Mouse (Mus musculus) brain, embryonic 14.5 days (tissue): ENCODE measurements around the gene Nceh1. TPM values are rescaled to one million over a fixed set of nuclear protein-coding genes. Genes with fewer than 3 reads are reported as not detected.

ENCODE experiments used
- DNase-seq: peaks from one replicate; pipeline ENCODE4 v3.0.0-alpha.2; 2011; ENCODE audit warnings: low read depth
- CTCF ChIP-seq: fragments of 200-500 bp; IDR thresholded peaks from 2 replicates; pipeline ENCODE4 v1.5.1; 2012; ENCODE audit warnings: inconsistent platforms, mild to moderate bottlenecking, moderate library complexity, borderline replicate concordance; ENCODE audit not compliant: insufficient read depth, insufficient read length; ENCODE audit errors: extremely low read depth
- POLR2A ChIP-seq: fragments of 200-500 bp; IDR thresholded peaks from 2 replicates; pipeline ENCODE4 v1.6.1; 2012; ENCODE audit warnings: mild to moderate bottlenecking, inconsistent platforms, borderline replicate concordance; ENCODE audit not compliant: poor library complexity, insufficient read depth, insufficient read length, severe bottlenecking; ENCODE audit errors: extremely low read depth
- polyA plus RNA-seq: library from polyadenylated mRNA; depleted of rRNA; stranded (reverse); fragments of >200 nt; gene quantifications from 2 replicates; pipeline ENCODE4 v1.2.3, GENCODE M21; 2012

The Nceh1 gene
- polyA plus RNA-seq, 1 experiment = 5.4 TPM

DNA sequence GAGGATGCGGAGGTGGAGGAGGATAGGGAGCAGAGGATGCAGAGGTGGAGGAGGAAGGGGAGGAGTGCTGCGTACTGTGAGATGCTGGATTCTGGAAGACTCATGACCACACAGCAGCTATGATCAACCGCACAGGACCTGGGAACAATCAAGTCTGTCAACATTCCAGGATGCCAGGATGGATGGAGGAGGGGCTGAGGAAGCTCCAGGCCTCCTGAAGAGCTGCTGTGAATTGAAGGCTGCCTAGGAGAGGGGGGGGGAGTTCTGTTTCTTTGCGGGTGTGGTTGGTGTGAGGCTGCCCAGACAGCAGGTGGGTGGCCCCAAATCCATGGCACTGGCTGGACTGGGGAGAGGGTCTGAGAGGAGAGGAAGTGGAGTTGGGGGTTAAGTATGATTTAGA, 23.9 kb upstream of the Nceh1 start:
- TF ChIP-seq POLR2A (no peak), CTCF (no peak)
- DNase-seq = no peak

- TF ChIP-seq POLR2A (no peak), CTCF (no peak)
- no peak for DNase-seq
Measured at GRCm38 (mm10) chr3:27161645-27162409, 20.9 kb upstream of the Nceh1 start.

DNA sequence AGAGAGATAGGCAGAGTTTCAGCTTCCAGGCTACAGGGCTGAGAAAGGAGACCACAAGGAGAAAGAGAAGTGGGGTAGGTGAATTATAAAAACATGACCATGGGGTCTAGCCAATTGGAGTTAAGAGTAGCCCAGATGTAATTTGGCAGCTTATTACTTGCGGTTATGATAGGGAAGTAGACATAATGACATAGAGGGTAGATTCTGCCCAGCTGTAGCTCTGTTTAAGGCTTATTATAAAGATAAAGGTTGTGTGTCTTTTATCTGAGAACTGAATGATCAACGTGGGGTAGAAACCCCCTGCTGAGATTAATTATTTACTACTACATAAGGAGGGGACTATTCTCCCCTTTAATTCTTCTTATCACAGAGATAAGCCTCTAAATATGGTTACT, 20.4 kb upstream of the Nceh1 start:
- no peak for TF ChIP-seq CTCF
- TF ChIP-seq POLR2A = no peak

DNA sequence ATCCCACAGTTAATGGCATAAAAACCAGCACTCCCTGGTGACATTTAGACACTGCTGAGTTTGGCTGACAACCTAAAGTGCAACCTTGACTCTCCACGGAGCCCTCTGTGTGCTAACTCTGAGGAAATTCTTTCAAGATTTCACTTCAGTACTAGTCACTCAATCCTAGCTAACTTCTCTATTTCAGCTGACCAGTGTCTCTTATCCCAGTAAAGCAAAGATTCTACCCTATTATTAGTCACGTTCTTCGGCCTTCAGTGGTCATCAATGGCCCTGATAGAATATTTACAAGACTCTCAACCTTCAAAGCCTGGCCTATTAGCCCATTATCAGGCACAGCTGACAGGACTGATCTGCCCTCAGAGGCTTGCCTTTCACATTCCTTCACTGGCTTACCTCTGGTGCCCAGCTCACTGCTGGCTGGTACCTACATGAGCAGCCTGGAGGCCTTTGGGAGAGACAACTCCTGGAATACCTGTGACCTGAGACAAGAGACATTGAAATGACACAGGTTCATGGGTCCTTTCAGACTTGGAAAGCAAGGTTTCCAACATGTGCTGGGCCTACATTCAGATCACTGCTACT, 17.2 kb upstream of the Nceh1 start:
- DNase-seq = no peak
- no peak for TF ChIP-seq POLR2A
- no peak for TF ChIP-seq CTCF

More for the DNA sequence above, 20.4 kb upstream of the Nceh1 start:
- DNase-seq = no peak

- TF ChIP-seq POLR2A (no peak), CTCF (no peak)
- DNase-seq = no peak
Measured at GRCm38 (mm10) chr3:27170257-27170656, 12.5 kb upstream of the Nceh1 start.

- no peak for DNase-seq
Measured at GRCm38 (mm10) chr3:27179711-27180110, 3.1 kb upstream of the Nceh1 start.

GRCm38 (mm10) chr3:27183601-27184175, 923 bp downstream of the Nceh1 start:
- TF ChIP-seq CTCF (no peak), POLR2A (no peak)
- peak; percentile 34 for DNase-seq

More at GRCm38 (mm10) chr3:27179711-27180110, 3.1 kb upstream of the Nceh1 start:
- TF ChIP-seq CTCF = no peak
- no peak for TF ChIP-seq POLR2A

- DNase-seq = no peak
- TF ChIP-seq POLR2A (no peak), CTCF (no peak)
Measured at GRCm38 (mm10) chr3:27188386-27188785, 5.6 kb downstream of the Nceh1 start.

- DNase-seq = peak; percentile 83
Measured at GRCm38 (mm10) chr3:27189320-27190261, 6.8 kb downstream of the Nceh1 start.

GRCm38 (mm10) chr3:27190865-27191264, 8.1 kb downstream of the Nceh1 start:
- DNase-seq = no peak
- no peak for TF ChIP-seq CTCF

More at GRCm38 (mm10) chr3:27189320-27190261, 6.8 kb downstream of the Nceh1 start:
- TF ChIP-seq CTCF = no peak
- TF ChIP-seq POLR2A = no peak

GRCm38 (mm10) chr3:27191856-27192255, 9.1 kb downstream of the Nceh1 start:
- TF ChIP-seq POLR2A (no peak), CTCF (no peak)
- no peak for DNase-seq
